Comparison of ENCODE assay signal across 12 mouse cellular contexts in the genomic region with DNA sequence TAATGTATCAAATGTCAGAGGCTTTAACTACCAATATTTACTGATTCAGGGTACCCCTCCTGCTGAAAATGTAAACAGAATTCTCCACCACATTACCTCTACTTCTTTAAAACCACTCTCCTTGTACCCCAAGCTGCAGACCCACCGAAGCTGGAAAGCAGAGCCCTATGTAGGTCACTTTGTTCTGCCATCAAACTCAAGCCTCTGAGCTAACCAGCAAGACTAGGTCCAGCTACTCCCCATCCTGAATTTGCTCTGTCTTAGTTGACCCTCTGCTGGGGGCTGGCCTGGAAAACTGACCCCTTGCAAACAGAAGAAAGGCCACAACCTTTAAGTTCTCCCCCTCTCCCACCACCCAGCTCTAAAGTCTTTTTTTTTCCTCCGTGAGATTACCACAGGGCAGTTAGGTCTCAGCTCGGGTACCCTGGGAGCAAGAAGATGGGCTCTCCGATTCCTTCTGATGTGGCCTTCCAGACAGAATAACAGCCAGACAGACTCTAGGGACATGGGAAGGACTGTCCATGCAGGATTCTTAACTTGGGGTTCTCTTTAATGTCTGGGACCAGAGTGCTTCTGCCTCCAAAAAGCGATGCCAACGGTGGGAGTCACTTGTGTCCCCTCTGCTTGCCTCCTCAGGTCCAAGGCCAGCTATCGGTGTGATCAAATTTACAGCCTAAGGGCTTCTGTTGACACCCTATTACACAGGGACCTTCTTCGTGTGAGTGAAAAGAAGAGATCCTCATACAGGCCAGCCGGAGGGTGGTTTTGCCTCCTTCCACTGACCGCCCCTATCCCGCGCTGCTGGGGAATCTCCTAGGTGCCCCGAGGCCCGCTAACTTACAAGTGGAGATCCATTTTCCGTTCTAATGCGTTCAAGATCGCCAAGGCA. TPM values are rescaled to one million over a fixed set of nuclear protein-coding genes. Genes with fewer than 3 reads are reported as not detected.
DNase-seq lines count a peak whose midpoint lies in the region; ATAC-seq and TF ChIP-seq lines count a peak whose summit lies in the region.
"Had no signal": no experiment of that assay in that cellular context is flagged by ENCODE, and none has a peak within 500 bp of the region (broad histone marks: within the 10 kb centered on the region; RNA-seq: fewer than 3 reads in every experiment).

No protein-coding gene starts in this region.

- DNase-seq in forebrain, embryonic 10.5 days (ENCODE audit: extremely low spot score, low spot score): peak; percentile 53
- DNase-seq in midbrain, embryonic 11.5 days (ENCODE audit: low spot score, missing footprints): peak; percentile 94
- DNase-seq in stomach, postnatal 0 days (ENCODE audit: low spot score): no peak
- DNase-seq in spleen, adult 18-20 months: no peak
- no peak for DNase-seq in gastrocnemius, postnatal 10 days
- DNase-seq: kidney, adult 9 months; lung, postnatal 4 days had no signal

- ATAC-seq in forebrain, embryonic 12.5 days (ENCODE audit: low FRiP score): no peak
- ATAC-seq in midbrain, embryonic 11.5 days (ENCODE audit: low FRiP score): no peak
- ATAC-seq in midbrain, embryonic 15.5 days (replicated peaks): no peak
- ATAC-seq in limb, embryonic 15.5 days (ENCODE audit: insufficient number of reproducible peaks, low FRiP score, low TSS enrichment, low read depth): no peak
- ATAC-seq in stomach, postnatal 0 days (ENCODE audit: low FRiP score, low TSS enrichment): no peak

- H3K27me3 ChIP-seq in forebrain, embryonic 10.5 days (ENCODE audit: poor library complexity, severe bottlenecking): peaks cover 100% of the 10 kb centered on the region
- peaks cover 91% of the 10 kb centered on the region for H3K27me3 ChIP-seq in forebrain, embryonic 12.5 days
- H3K27me3 ChIP-seq in midbrain, embryonic 11.5 days (ENCODE audit: control insufficient read depth, insufficient read depth, low read length): peaks cover 95% of the 10 kb centered on the region
- H3K27me3 ChIP-seq in midbrain, embryonic 15.5 days (replicated peaks): peaks cover 86% of the 10 kb centered on the region
- peaks cover 52% of the 10 kb centered on the region for H3K27me3 ChIP-seq in limb, embryonic 15.5 days
- peaks cover under 1% of the 10 kb centered on the region; the same call in 1 of the 2 replicates for H3K27me3 ChIP-seq in stomach, postnatal 0 days (ENCODE audit: control insufficient read depth, insufficient read depth, low read length)

- no peak for TF ChIP-seq CTCF in stomach, postnatal 0 days (IDR thresholded peaks at IDR 0.05; ENCODE audit: low read depth)

- no peak overlapping the region for H3K27ac ChIP-seq in forebrain, embryonic 10.5 days
- H3K27ac ChIP-seq in forebrain, embryonic 12.5 days: no peak overlapping the region
- no peak overlapping the region for H3K27ac ChIP-seq in midbrain, embryonic 11.5 days (ENCODE audit: low read depth, low read length)
- H3K27ac ChIP-seq in midbrain, embryonic 15.5 days: no peak overlapping the region
- peak overlapping the region; percentile 72 for H3K27ac ChIP-seq in limb, embryonic 15.5 days
- H3K27ac ChIP-seq in stomach, postnatal 0 days (replicated peaks): peak overlapping the region; percentile 13; the same call in 1 of the 2 replicates
- H3K27ac ChIP-seq: neural tube, embryonic 12.5 days had no signal

- H3K4me1 ChIP-seq in forebrain, embryonic 10.5 days: peaks cover 17% of the 10 kb centered on the region
- H3K4me1 ChIP-seq in forebrain, embryonic 12.5 days: peaks cover 16% of the 10 kb centered on the region
- H3K4me1 ChIP-seq in midbrain, embryonic 11.5 days (ENCODE audit: control insufficient read depth, insufficient read depth, low read length): peaks cover 8% of the 10 kb centered on the region
- peaks cover 14% of the 10 kb centered on the region for H3K4me1 ChIP-seq in midbrain, embryonic 15.5 days
- H3K4me1 ChIP-seq in limb, embryonic 15.5 days: peaks cover 9% of the 10 kb centered on the region; the same call in 1 of the 2 replicates
- no peaks in the 10 kb centered on the region; the same call in 1 of the 2 replicates for H3K4me1 ChIP-seq in stomach, postnatal 0 days (replicated peaks; ENCODE audit: control insufficient read depth, insufficient read depth)

- H3K4me2 ChIP-seq in forebrain, embryonic 12.5 days: no peak overlapping the region
- H3K4me2 ChIP-seq in midbrain, embryonic 11.5 days: no peak overlapping the region
- H3K4me2 ChIP-seq in midbrain, embryonic 15.5 days: no peak overlapping the region
- H3K4me2 ChIP-seq in limb, embryonic 15.5 days: peak overlapping the region; percentile 69
- peak overlapping the region; percentile 55 for H3K4me2 ChIP-seq in stomach, postnatal 0 days (replicated peaks; ENCODE audit: low read depth)
- H3K4me2 ChIP-seq: neural tube, embryonic 12.5 days had no signal

- no peak overlapping the region for H3K4me3 ChIP-seq in forebrain, embryonic 10.5 days
- H3K4me3 ChIP-seq in forebrain, embryonic 12.5 days (replicated peaks): no peak overlapping the region
- H3K4me3 ChIP-seq in midbrain, embryonic 11.5 days (ENCODE audit: low read depth, low read length): no peak overlapping the region
- no peak overlapping the region for H3K4me3 ChIP-seq in midbrain, embryonic 15.5 days
- H3K4me3 ChIP-seq in limb, embryonic 15.5 days: peak overlapping the region; percentile 59
- peak overlapping the region; percentile 63 for H3K4me3 ChIP-seq in stomach, postnatal 0 days (ENCODE audit: low read depth, low read length)
- H3K4me3 ChIP-seq: neural tube, embryonic 12.5 days had no signal

- H3K36me3 ChIP-seq in forebrain, embryonic 10.5 days (replicated peaks): no peaks in the 10 kb centered on the region
- no peaks in the 10 kb centered on the region for H3K36me3 ChIP-seq in forebrain, embryonic 12.5 days (replicated peaks)
- H3K36me3 ChIP-seq in midbrain, embryonic 11.5 days (ENCODE audit: control insufficient read depth, insufficient read depth, low read length): no peaks in the 10 kb centered on the region
- no peaks in the 10 kb centered on the region for H3K36me3 ChIP-seq in midbrain, embryonic 15.5 days (replicated peaks)
- H3K36me3 ChIP-seq in limb, embryonic 15.5 days: no peaks in the 10 kb centered on the region
- H3K36me3 ChIP-seq in stomach, postnatal 0 days (ENCODE audit: control insufficient read depth, insufficient read depth, low read length): no peaks in the 10 kb centered on the region
- H3K36me3 ChIP-seq: G1E; neural tube, embryonic 12.5 days had no signal

- 1% methylated on average over 17 of the region's 17 CpGs for WGBS in forebrain, embryonic 10.5 days
- WGBS in forebrain, embryonic 12.5 days: under 1% methylated on average over 17 of the region's 17 CpGs
- WGBS in midbrain, embryonic 11.5 days: under 1% methylated on average over 17 of the region's 17 CpGs
- WGBS in midbrain, embryonic 15.5 days: 1% methylated on average over 17 of the region's 17 CpGs
- WGBS in limb, embryonic 15.5 days: 17% methylated on average over 17 of the region's 17 CpGs
- 21% methylated on average over 17 of the region's 17 CpGs for WGBS in stomach, postnatal 0 days

- no peaks in the 10 kb centered on the region for H3K9me3 ChIP-seq in forebrain, embryonic 10.5 days
- no peaks in the 10 kb centered on the region for H3K9me3 ChIP-seq in forebrain, embryonic 12.5 days
- no peaks in the 10 kb centered on the region for H3K9me3 ChIP-seq in midbrain, embryonic 11.5 days (ENCODE audit: control insufficient read depth, low read length)
- no peaks in the 10 kb centered on the region for H3K9me3 ChIP-seq in midbrain, embryonic 15.5 days
- H3K9me3 ChIP-seq in limb, embryonic 15.5 days: no peaks in the 10 kb centered on the region
- H3K9me3 ChIP-seq in stomach, postnatal 0 days (ENCODE audit: control insufficient read depth, low read length): no peaks in the 10 kb centered on the region
- H3K9me3 ChIP-seq: neural tube, embryonic 12.5 days had no signal

- H3K9ac ChIP-seq in forebrain, embryonic 12.5 days: no peak overlapping the region
- no peak overlapping the region for H3K9ac ChIP-seq in midbrain, embryonic 11.5 days (ENCODE audit: low read length)
- H3K9ac ChIP-seq in midbrain, embryonic 15.5 days: no peak overlapping the region
- H3K9ac ChIP-seq in limb, embryonic 15.5 days: no peak overlapping the region
- H3K9ac ChIP-seq in stomach, postnatal 0 days (ENCODE audit: low read length): peak overlapping the region; percentile 5
- H3K9ac ChIP-seq: neural tube, embryonic 12.5 days had no signal

- TF ChIP-seq EP300 in stomach, postnatal 0 days (optimal IDR thresholded peaks at IDR 0.05): no peak

RNA-seq across cellular contexts. Expression of a gene that starts 1.4 kb away (rescaled TPM):
- polyA plus RNA-seq in forebrain, embryonic 10.5 days (2016; fragmentation: Nextera tagmentation; extraction: Ambion mirVana): not detected in 2 replicates
- polyA plus RNA-seq in forebrain, embryonic 12.5 days (2016; fragmentation: Nextera tagmentation; extraction: Ambion mirVana): not detected in 2 replicates
- not detected in 2 replicates for polyA plus RNA-seq in midbrain, embryonic 11.5 days (2014; fragmentation: Nextera tagmentation; extraction: Ambion mirVana)
- not detected in 2 replicates for polyA plus RNA-seq in midbrain, embryonic 15.5 days (2015; fragmentation: Nextera tagmentation; extraction: Ambion mirVana)
- polyA plus RNA-seq in limb, embryonic 15.5 days (2015; fragmentation: Nextera tagmentation; extraction: Ambion mirVana): 5.0 and 6.6 TPM in 2 replicates
- 6.8 and 7.7 TPM in 2 replicates for polyA plus RNA-seq in stomach, postnatal 0 days (2015; fragmentation: Nextera tagmentation; extraction: Ambion mirVana)
- under 1 TPM; 0.36 to 0.52 TPM for total RNA-seq in gastrocnemius, postnatal 10 days (2021)
- total RNA-seq: G1E had no signal
- polyA plus RNA-seq: G1E had no signal

Comparison
In these comparisons a context has a peak if more than half of its experiments do, and no peak if none do; other contexts are left out.
1. DNase-seq: peak in forebrain, embryonic 10.5 days (single experiment) and midbrain, embryonic 11.5 days (single experiment); none in stomach, postnatal 0 days (single experiment), spleen, adult 18-20 months (0 of 2) and gastrocnemius, postnatal 10 days (single experiment).
2. H3K27ac ChIP-seq: peak in limb, embryonic 15.5 days (single experiment) and stomach, postnatal 0 days (single experiment); none in forebrain, embryonic 10.5 days (single experiment), forebrain, embryonic 12.5 days (single experiment), midbrain, embryonic 11.5 days (single experiment) and midbrain, embryonic 15.5 days (single experiment).
3. H3K4me3 ChIP-seq: peak in limb, embryonic 15.5 days (single experiment) and stomach, postnatal 0 days (single experiment); none in forebrain, embryonic 10.5 days (single experiment), forebrain, embryonic 12.5 days (single experiment), midbrain, embryonic 11.5 days (single experiment) and midbrain, embryonic 15.5 days (single experiment).
4. H3K4me2 ChIP-seq: peak in limb, embryonic 15.5 days (single experiment) and stomach, postnatal 0 days (single experiment); none in forebrain, embryonic 12.5 days (single experiment), midbrain, embryonic 11.5 days (single experiment) and midbrain, embryonic 15.5 days (single experiment).